16 mouse cellular contexts compared by ENCODE assay signal in genomic region chr16:92891741-92892140, GRCm38 (mm10).
"Had no signal": no experiment of that assay in that cellular context is flagged by ENCODE, and none has a peak within 500 bp of the region (broad histone marks: within the 10 kb centered on the region; RNA-seq: fewer than 3 reads in every experiment).

No protein-coding gene starts in this region.

- H3K4me1 ChIP-seq: liver, embryonic 13.5 days had no signal

- H3K27me3 ChIP-seq: liver, embryonic 13.5 days had no signal

- DNase-seq: kidney, postnatal 10 days; kidney, postnatal 36 days; layer of hippocampus, postnatal 36 days; liver, embryonic 13.5 days; lung, adult 2 months; lung, postnatal 14 days; lung, postnatal 4 days; midbrain, embryonic 14.5 days; right cerebral cortex, adult 18-20 months; right cerebral cortex, postnatal 14 days; right cerebral cortex, postnatal 4 days; thymus, adult 2 months; thymus, postnatal 14 days had no signal

- H3K4me2 ChIP-seq: liver, embryonic 13.5 days; midbrain, embryonic 11.5 days had no signal

- H3K9ac ChIP-seq: liver, embryonic 13.5 days had no signal

- H3K4me3 ChIP-seq: left cerebral cortex, adult 2 months; liver, embryonic 13.5 days had no signal

- H3K9me3 ChIP-seq: liver, embryonic 13.5 days had no signal

- H3K36me3 ChIP-seq: liver, embryonic 13.5 days had no signal

- H3K27ac ChIP-seq: left cerebral cortex, adult 2 months; liver, embryonic 13.5 days; stomach, postnatal 0 days had no signal
